Mouse (Mus musculus) hindbrain, embryonic 15.5 days (tissue): ENCODE measurements around the gene Msrb3. TPM values are rescaled to one million over a fixed set of nuclear protein-coding genes. Genes with fewer than 3 reads are reported as not detected.

ENCODE experiments used
- ATAC-seq: fragments of 200-750 bp; cut with Nextera tagmentation; 2 replicates; pipeline ENCODE4 v1.8.0; 2017; ENCODE audit warnings: low read depth, moderate number of reproducible peaks, moderate TSS enrichment; ENCODE audit not compliant: low FRiP score
- H3K27ac ChIP-seq: fragments of 300-500 bp; sonication (generic); replicated peaks from 2 replicates; pipeline ENCODE4 v1.5.1; 2015; ENCODE audit warnings: mild to moderate bottlenecking, inconsistent platforms
- H3K27me3 ChIP-seq: fragments of 300-500 bp; sonication (generic); 2 replicates; pipeline ENCODE4 v1.6.1; 2015; ENCODE audit warnings: control low read depth, inconsistent platforms
- H3K36me3 ChIP-seq: fragments of 300-500 bp; sonication (generic); 2 replicates; pipeline ENCODE4 v1.6.1; 2015; ENCODE audit warnings: control low read depth, inconsistent platforms
- H3K4me1 ChIP-seq: fragments of 300-500 bp; sonication (generic); replicated peaks from 2 replicates; pipeline ENCODE4 v1.6.1; 2015; ENCODE audit warnings: control low read depth, inconsistent platforms
- H3K4me2 ChIP-seq: fragments of 300-500 bp; sonication (generic); 2 replicates; pipeline ENCODE4 v1.6.1; 2015; ENCODE audit warnings: moderate library complexity, mild to moderate bottlenecking, inconsistent platforms
- H3K4me3 ChIP-seq: fragments of 300-500 bp; sonication (generic); 2 replicates; pipeline ENCODE4 v1.5.1; 2015; ENCODE audit warnings: mild to moderate bottlenecking, inconsistent platforms
- H3K9ac ChIP-seq: fragments of 300-500 bp; sonication (generic); 2 replicates; pipeline ENCODE4 v1.6.1; 2015; ENCODE audit warnings: inconsistent platforms
- H3K9me3 ChIP-seq: fragments of 300-500 bp; sonication (generic); 2 replicates; pipeline ENCODE4 v1.6.1; 2016; ENCODE audit warnings: control low read depth, inconsistent platforms
- WGBS: fragments of 180-500 bp; shearing (Covaris S2); methylation state at CpG from one replicate; pipeline ENCODE4 v1.1.7; 2015; 5-methylcytosine and 5-hydroxymethylcytosine counted together
- polyA plus RNA-seq: library from polyadenylated mRNA; unstranded; fragments of >200 nt; fragmentation: Nextera tagmentation; extraction: Ambion mirVana; gene quantifications from 2 replicates; pipeline ENCODE4 v1.2.1, GENCODE M21; 2015

Gene Msrb3
- polyA plus RNA-seq, 1 experiment from 2014 or later: 1.5 TPM

DNA sequence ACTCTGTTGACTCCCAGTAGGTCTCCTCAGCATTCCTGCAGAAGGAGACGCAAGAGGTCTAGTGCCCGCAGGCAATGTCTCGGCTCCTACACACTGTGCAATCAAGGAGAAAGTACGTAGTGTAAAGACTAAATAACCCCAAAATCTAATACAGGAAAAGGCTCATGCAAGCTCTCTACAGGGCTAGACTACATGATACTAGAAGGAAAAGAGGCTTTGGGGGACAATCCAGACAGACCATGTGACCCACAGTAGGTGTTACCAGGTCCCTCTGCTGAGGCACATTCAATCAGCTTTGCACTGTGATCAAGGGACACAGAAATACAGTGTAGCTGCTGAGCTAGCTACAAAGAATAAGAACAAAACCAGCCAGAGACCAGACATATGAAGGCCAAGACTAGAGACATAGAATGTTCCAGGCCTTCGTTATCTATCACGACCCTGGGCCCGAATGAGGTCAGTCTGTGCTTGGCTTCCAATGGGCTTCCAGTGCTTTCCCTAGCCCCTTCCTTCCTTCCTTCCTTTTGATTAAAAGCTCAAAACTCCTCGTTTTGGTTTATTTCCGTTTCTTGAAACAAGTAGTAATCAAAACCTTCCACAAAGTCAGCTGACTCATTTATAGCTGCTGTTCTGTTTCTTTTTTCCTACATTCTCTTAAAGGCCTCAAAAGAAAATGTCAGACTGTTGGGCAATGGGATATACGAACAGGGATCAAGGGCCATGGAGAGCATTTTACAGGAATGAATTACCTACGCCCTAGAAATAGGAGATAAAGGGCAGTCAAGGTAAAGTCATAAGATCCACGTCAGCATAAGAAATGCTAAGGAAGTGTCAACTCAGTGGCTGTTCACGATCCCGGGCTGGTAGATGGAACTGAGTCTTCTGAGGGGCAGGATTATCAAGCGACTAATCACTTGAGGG is 3.7 kb downstream of the Msrb3 start:
- H3K27me3 ChIP-seq: peaks cover 9% of the 10 kb centered on the region
- H3K9ac ChIP-seq: no peak overlapping the region
- no peaks in the 10 kb centered on the region for H3K36me3 ChIP-seq
- peaks cover 11% of the 10 kb centered on the region for H3K4me1 ChIP-seq
- no peaks in the 10 kb centered on the region for H3K9me3 ChIP-seq
- no peak for ATAC-seq
- no peak overlapping the region for H3K4me2 ChIP-seq
- no peak overlapping the region for H3K27ac ChIP-seq
- WGBS: 80% methylated on average over 15 of the region's 15 CpGs
- no peak overlapping the region for H3K4me3 ChIP-seq

- Histone ChIP-seq H3K27ac (no peak overlapping the region), H3K4me2 (no peak overlapping the region), H3K27me3 (peaks cover 8% of the 10 kb centered on the region), H3K9me3 (no peaks in the 10 kb centered on the region), H3K9ac (no peak overlapping the region), H3K4me3 (no peak overlapping the region), H3K36me3 (no peaks in the 10 kb centered on the region), H3K4me1 (peaks cover 6% of the 10 kb centered on the region)
- WGBS: 83% methylated on average over 4 of the region's 4 CpGs
- no peak for ATAC-seq
These were observed 5.0 kb downstream of the Msrb3 start for GRCm38 (mm10) chr10:120893938-120894337.

DNA sequence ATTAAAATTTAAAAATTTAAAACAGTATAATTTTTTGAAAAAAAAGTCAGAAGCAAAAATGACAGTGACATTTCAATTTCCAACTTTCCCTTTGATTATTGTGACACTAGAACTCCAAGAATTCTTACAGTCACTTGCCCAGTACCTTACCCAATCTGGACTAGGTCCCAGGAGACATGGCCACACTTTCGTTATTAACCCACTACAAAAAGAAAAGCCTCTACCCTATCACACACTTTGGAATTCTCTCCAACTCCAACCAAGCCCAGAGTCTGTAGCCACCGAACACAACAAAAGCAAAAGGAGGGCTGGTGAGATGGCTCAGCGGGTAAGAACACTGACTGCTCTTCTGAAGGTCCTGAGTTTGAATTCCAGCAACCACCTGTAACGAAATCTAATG is 7.8 kb downstream of the Msrb3 start:
- no peak overlapping the region for H3K4me3 ChIP-seq
- no peak overlapping the region for H3K9ac ChIP-seq
- H3K4me1 ChIP-seq: no peaks in the 10 kb centered on the region
- H3K36me3 ChIP-seq: no peaks in the 10 kb centered on the region
- no peak for ATAC-seq
- H3K4me2 ChIP-seq: no peak overlapping the region
- 92% methylated on average over 4 of the region's 4 CpGs for WGBS
- peaks cover 3% of the 10 kb centered on the region; the same call in 1 of the 2 replicates for H3K27me3 ChIP-seq
- H3K9me3 ChIP-seq: no peaks in the 10 kb centered on the region
- no peak overlapping the region for H3K27ac ChIP-seq

DNA sequence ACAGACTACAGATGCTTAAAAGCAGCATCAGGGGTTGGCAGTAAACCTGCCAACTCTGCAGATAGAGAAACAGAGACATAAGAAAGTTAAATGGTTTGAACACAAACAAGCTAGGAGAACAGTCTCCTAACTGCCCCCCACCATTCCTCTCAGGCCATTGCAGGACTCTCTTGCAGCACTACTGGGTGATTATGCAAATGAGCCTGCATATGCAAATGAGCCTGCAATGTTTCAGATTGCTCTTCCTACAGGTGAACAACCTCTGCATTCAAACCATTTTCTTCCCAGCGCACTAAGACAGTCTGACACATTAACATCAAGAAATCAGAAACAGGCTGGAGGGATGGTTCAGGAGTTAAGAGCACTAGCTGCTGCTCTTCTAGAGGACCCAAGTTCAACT is 8.3 kb downstream of the Msrb3 start:
- Histone ChIP-seq H3K4me2 (no peak overlapping the region), H3K4me3 (no peak overlapping the region), H3K9ac (no peak overlapping the region), H3K27ac (no peak overlapping the region), H3K9me3 (no peaks in the 10 kb centered on the region), H3K4me1 (no peaks in the 10 kb centered on the region), H3K27me3 (peaks cover 3% of the 10 kb centered on the region; the same call in 1 of the 2 replicates), H3K36me3 (no peaks in the 10 kb centered on the region)
- WGBS: 100% methylated on average over 1 of the region's 1 CpGs
- ATAC-seq: no peak

DNA sequence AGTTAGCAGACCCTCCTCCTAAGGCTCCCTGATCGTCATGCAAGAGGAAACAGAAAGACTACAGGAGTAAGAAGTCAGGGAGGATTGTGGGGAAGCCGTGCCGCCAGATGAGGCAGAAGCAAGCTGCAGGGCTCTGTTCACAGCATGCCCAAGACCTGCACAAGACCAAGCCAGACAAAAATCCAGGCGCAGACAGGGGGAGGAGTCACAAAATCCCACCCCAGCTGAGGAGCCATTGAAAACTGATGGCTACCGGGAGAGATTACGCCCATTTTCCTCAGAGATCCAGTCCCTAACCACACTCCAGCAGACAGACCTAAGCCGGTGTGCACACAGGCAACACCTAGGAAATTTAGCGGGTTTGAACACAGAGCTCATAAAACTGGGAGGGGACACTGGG is 10.4 kb downstream of the Msrb3 start:
- WGBS: 91% methylated on average over 8 of the region's 8 CpGs
- no peaks in the 10 kb centered on the region for H3K36me3 ChIP-seq

GRCm38 (mm10) chr10:120884220-120884619 is 14.7 kb downstream of the Msrb3 start:
- Histone ChIP-seq H3K9ac (no peak overlapping the region), H3K36me3 (no peaks in the 10 kb centered on the region), H3K27ac (no peak overlapping the region), H3K9me3 (no peaks in the 10 kb centered on the region), H3K4me3 (no peak overlapping the region), H3K4me1 (peaks cover 14% of the 10 kb centered on the region; the same call in 1 of the 2 replicates), H3K4me2 (no peak overlapping the region), H3K27me3 (no peaks in the 10 kb centered on the region)
- no peak for ATAC-seq
- WGBS: 90% methylated on average over 14 of the region's 14 CpGs

More for the DNA sequence above, 10.4 kb downstream of the Msrb3 start:
- Histone ChIP-seq H3K4me1 (no peaks in the 10 kb centered on the region), H3K27ac (no peak overlapping the region), H3K4me3 (no peak overlapping the region), H3K9me3 (no peaks in the 10 kb centered on the region), H3K4me2 (no peak overlapping the region), H3K9ac (no peak overlapping the region), H3K27me3 (no peaks in the 10 kb centered on the region)
- no peak for ATAC-seq

DNA sequence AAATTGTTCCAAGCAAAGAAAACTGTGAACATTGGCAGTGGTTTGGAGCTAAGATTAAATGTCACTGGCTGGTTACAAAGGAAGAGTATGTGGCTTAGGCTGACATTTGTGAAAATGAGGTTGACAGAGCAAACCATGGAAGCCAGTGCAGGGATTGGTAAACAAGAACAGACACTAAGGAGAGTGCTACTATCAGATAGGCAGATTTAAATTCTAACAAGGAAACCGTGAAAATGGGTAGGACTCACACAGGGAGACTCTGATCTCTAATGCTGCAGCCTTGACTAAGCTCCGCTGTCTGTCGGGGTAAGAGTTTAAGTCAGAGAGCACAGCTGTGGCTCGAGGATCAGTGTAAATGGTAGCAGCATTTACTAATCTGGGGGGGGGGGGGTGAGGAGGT is 15.2 kb downstream of the Msrb3 start:
- Histone ChIP-seq H3K36me3 (no peaks in the 10 kb centered on the region), H3K9me3 (no peaks in the 10 kb centered on the region), H3K27ac (no peak overlapping the region), H3K4me3 (no peak overlapping the region), H3K4me1 (peaks cover 14% of the 10 kb centered on the region; the same call in 1 of the 2 replicates), H3K9ac (no peak overlapping the region), H3K4me2 (peak overlapping the region; percentile 93; the same call in 1 of the 2 replicates), H3K27me3 (no peaks in the 10 kb centered on the region)
- no peak for ATAC-seq
- 67% methylated on average over 4 of the region's 4 CpGs for WGBS

DNA sequence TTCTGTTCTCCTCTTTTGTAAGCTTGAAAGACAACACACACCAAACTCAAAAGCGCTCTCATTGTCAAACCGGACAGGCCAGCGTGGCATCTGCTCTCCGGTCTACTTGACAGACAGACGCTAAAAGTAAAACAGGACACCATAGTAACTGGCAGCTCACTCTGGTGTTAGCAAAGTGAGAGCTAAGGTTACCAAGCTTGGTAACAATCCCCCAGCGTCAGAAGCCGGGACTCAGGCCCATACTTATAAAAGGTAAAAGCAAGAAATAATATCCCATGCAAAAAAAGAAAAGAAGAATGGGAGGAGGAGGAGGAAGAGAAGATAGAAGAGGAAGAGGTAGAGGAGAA is 15.9 kb downstream of the Msrb3 start:
- H3K9me3 ChIP-seq: no peaks in the 10 kb centered on the region
- 1% methylated on average over 7 of the region's 7 CpGs for WGBS
- H3K36me3 ChIP-seq: no peaks in the 10 kb centered on the region
- H3K27me3 ChIP-seq: no peaks in the 10 kb centered on the region
- H3K4me3 ChIP-seq: peak overlapping the region; percentile 43
- peak; percentile 61; the same call in 1 of the 2 replicates for ATAC-seq
- peak overlapping the region; percentile 93 for H3K4me2 ChIP-seq
- H3K4me1 ChIP-seq: peaks cover 14% of the 10 kb centered on the region; the same call in 1 of the 2 replicates
- H3K9ac ChIP-seq: peak overlapping the region; percentile 55; the same call in 1 of the 2 replicates
- peak overlapping the region; percentile 61 for H3K27ac ChIP-seq

GRCm38 (mm10) chr10:120882347-120883068 is 16.4 kb downstream of the Msrb3 start:
- WGBS: 14% methylated on average over 17 of the region's 17 CpGs
- peak overlapping the region; percentile 93 for H3K4me2 ChIP-seq
- H3K9ac ChIP-seq: peak overlapping the region; percentile 55
- H3K4me1 ChIP-seq: peaks cover 14% of the 10 kb centered on the region; the same call in 1 of the 2 replicates
- peak overlapping the region; percentile 61 for H3K27ac ChIP-seq
- H3K9me3 ChIP-seq: no peaks in the 10 kb centered on the region
- H3K4me3 ChIP-seq: peak overlapping the region; percentile 43
- peak; percentile 92 for ATAC-seq
- H3K27me3 ChIP-seq: no peaks in the 10 kb centered on the region
- no peaks in the 10 kb centered on the region for H3K36me3 ChIP-seq

DNA sequence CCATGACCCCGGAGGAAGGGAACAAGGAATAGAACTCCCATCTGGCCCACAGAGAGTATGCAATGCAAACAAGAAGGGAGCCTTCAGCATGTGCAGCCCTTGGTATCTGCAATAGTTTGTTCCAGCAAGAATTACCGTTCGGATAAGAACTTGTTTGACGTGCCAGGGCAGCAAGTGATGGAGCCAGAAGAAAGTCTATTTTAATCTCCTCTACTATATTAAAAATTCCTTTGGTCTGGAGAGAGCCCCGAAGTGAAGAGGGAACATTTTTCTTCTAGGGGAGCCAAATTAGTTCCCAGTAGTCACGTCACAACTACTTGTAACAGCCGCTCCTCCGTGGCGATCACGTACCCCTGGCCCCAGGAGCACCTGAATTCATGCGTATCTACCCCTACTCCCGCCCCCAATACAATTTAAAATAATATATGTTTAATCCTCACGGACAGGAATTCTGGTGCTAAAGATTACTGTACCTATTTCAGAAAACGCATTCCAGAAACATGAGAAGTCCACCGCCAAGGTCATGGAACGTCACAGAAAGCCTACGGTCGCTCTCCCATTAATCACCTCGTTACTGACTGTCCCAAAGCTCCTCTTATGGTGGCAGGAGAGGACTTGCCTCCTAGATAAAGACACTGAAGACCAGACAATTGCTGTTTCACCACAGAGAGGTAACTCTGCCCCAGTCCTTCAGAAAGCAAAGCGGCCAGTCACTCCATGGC is 22.2 kb downstream of the Msrb3 start:
- Histone ChIP-seq H3K27me3 (no peaks in the 10 kb centered on the region), H3K36me3 (no peaks in the 10 kb centered on the region), H3K4me1 (peaks cover 16% of the 10 kb centered on the region), H3K9me3 (no peaks in the 10 kb centered on the region), H3K27ac (no peak overlapping the region), H3K4me2 (peak overlapping the region; percentile 46; the same call in 1 of the 2 replicates), H3K4me3 (no peak overlapping the region), H3K9ac (no peak overlapping the region)
- 76% methylated on average over 20 of the region's 20 CpGs for WGBS
- ATAC-seq: no peak; the same call in 1 of the 2 replicates

DNA sequence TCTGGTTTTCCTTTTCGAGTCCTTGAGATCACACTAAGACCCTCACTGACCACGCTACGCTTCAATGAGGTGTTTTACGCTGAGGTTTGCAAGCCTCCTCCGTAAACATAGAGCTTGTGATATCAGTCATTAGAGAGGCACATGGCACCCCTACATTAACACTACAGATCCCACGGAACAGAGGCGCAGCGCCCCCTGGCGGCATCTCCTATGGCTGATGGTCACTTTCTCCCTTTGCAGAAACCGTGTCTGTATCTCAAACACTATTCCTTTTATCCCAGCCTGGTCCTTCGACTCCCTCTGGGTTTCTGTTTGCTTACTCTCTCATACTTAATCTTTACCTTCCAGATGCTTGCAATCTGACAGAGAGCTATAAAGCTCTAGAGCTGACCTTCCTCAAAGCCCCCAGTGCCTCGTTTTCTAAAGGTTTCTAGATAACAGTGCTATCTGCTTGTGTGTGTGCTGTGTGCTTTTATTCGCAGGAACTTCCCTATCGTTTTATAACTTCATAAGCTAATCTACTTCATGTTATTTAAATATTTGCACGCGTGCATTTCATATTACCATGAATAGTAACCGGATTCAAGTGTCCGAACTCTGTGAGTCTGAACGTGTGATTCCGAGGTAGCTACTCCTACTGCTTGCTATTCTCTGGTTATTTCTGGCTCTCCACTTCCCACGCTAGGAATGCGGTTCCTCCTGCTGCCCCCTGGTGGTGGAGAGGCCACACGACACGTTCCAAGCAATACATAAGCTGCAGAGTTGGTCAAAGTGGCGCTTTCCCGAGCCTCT is 23.0 kb downstream of the Msrb3 start:
- Histone ChIP-seq H3K9ac (no peak overlapping the region), H3K27ac (no peak overlapping the region), H3K36me3 (no peaks in the 10 kb centered on the region), H3K4me3 (peak overlapping the region; percentile 2; the same call in 1 of the 2 replicates), H3K4me1 (peaks cover 16% of the 10 kb centered on the region), H3K9me3 (no peaks in the 10 kb centered on the region), H3K27me3 (no peaks in the 10 kb centered on the region), H3K4me2 (peak overlapping the region; percentile 46)
- 21% methylated on average over 26 of the region's 26 CpGs for WGBS
- peak; percentile 84 for ATAC-seq
